Mouse (Mus musculus) brain, embryonic 14.5 days (tissue): ENCODE data around the gene Prr19.

Source experiments
- CTCF ChIP-seq: fragments of 200-500 bp; IDR thresholded peaks from 2 replicates; pipeline ENCODE4 v1.5.1; 2012; ENCODE audit warnings: inconsistent platforms, mild to moderate bottlenecking, moderate library complexity, borderline replicate concordance; ENCODE audit not compliant: insufficient read depth, insufficient read length; ENCODE audit errors: extremely low read depth
- POLR2A ChIP-seq: fragments of 200-500 bp; IDR thresholded peaks from 2 replicates; pipeline ENCODE4 v1.6.1; 2012; ENCODE audit warnings: mild to moderate bottlenecking, inconsistent platforms, borderline replicate concordance; ENCODE audit not compliant: poor library complexity, insufficient read depth, insufficient read length, severe bottlenecking; ENCODE audit errors: extremely low read depth

GRCm38 (mm10) chr7:25289925-25290324 lies 11.3 kb upstream of the Prr19 start:
- TF ChIP-seq POLR2A (no peak), CTCF (no peak)
